Mouse (Mus musculus) megakaryocyte progenitor cell, adult 5-6 weeks (primary cell): ENCODE measurements around the gene Vip. TPM values are rescaled to one million over a fixed set of nuclear protein-coding genes. Genes with fewer than 3 reads are reported as not detected.

Source experiments
- total RNA-seq, 2 experiments: library from RNA; stranded (forward) in 1 of 2; stranded (reverse) in 1 of 2; fragments of 157-497, 149-512 nt in 1 of 2; fragments of 200-1000 nt in 1 of 2; gene quantifications; 2 replicates each; pipeline versions ENCODE4 v1.2.3 to v1.2.4; 2015 to 2017

Vip gene
- total RNA-seq, 2 experiments from 2014 or later, result not detected

Other genes with a start within 250 kb of the Vip start
- gene Syne1, start 87.7 kb upstream of the Vip start, total RNA-seq (2015), result 36.1 and 37.0 TPM in 2 replicates
- 41.6 and 48.4 TPM in 2 replicates for gene Syne1, start 87.7 kb upstream of the Vip start, total RNA-seq (2017)
- 2.9 and 7.4 TPM in 2 replicates for gene Myct1, start 45.4 kb upstream of the Vip start, total RNA-seq (2015)
- gene Myct1, start 45.4 kb upstream of the Vip start, total RNA-seq (2017), result 1.7 and 2.8 TPM in 2 replicates
- gene Fbxo5, start 166.4 kb downstream of the Vip start, total RNA-seq (2015), result 49.3 and 49.5 TPM in 2 replicates
- 38.9 and 53.2 TPM in 2 replicates for gene Fbxo5, start 166.4 kb downstream of the Vip start, total RNA-seq (2017)
- 14.2 and 23.5 TPM in 2 replicates for gene Mtrf1l, start 184.7 kb downstream of the Vip start, total RNA-seq (2015)
- 19.7 and 35.2 TPM in 2 replicates for gene Mtrf1l, start 184.7 kb downstream of the Vip start, total RNA-seq (2017)